Mouse (Mus musculus) midbrain, postnatal 0 days (tissue): ENCODE measurements at regions not wholly inside any gene's neighbourhood (a gene's known extent, or its start where the extent isn't known, plus 50 kb on each side); places are given as distances from the start of the nearest gene placed in this dataset.

Experiments used
- ATAC-seq: fragments of 200-750 bp; cut with Nextera tagmentation; 2 replicates; pipeline ENCODE4 v1.8.0; 2017; ENCODE audit warnings: moderate number of reproducible peaks, mild to moderate bottlenecking, moderate TSS enrichment, moderate library complexity; ENCODE audit not compliant: low FRiP score
- DNase-seq: peaks from one replicate; pipeline ENCODE4 v3.0.0-alpha.2; 2015; ENCODE audit warnings: low spot score
- H3K27ac ChIP-seq: fragments of 300-500 bp; sonication (generic); 2 replicates; pipeline ENCODE4 v1.5.1; 2014; ENCODE audit warnings: low read depth, mild to moderate bottlenecking, low read length, mixed read lengths
- H3K27me3 ChIP-seq: fragments of 300-500 bp; sonication (generic); 2 replicates; pipeline ENCODE4 v1.6.1; 2014; ENCODE audit warnings: low read length, control low read depth, mixed read lengths; ENCODE audit not compliant: insufficient read depth
- H3K36me3 ChIP-seq: fragments of 300-500 bp; sonication (generic); 2 replicates; pipeline ENCODE4 v1.6.1; 2014; ENCODE audit warnings: low read length, control low read depth, mixed read lengths; ENCODE audit not compliant: insufficient read depth
- H3K4me1 ChIP-seq: fragments of 300-500 bp; sonication (generic); 2 replicates; pipeline ENCODE4 v1.6.1; 2014; ENCODE audit warnings: mild to moderate bottlenecking, control low read depth, antibody characterized with exemption, low read length, mixed read lengths; ENCODE audit not compliant: insufficient read depth
- H3K4me2 ChIP-seq: fragments of 300-500 bp; sonication (generic); 2 replicates; pipeline ENCODE4 v1.6.1; 2014; ENCODE audit warnings: low read depth, mild to moderate bottlenecking, low read length, mixed read lengths; ENCODE audit not compliant: poor library complexity, severe bottlenecking
- H3K4me3 ChIP-seq: fragments of 300-500 bp; sonication (generic); 2 replicates; pipeline ENCODE4 v1.5.1; 2014; ENCODE audit warnings: low read depth, mild to moderate bottlenecking, low read length, moderate library complexity
- H3K9ac ChIP-seq: fragments of 300-500 bp; sonication (generic); replicated peaks from 2 replicates; pipeline ENCODE4 v1.6.1; 2014; ENCODE audit warnings: mild to moderate bottlenecking, low read length, moderate library complexity, mixed read lengths; ENCODE audit not compliant: poor library complexity, severe bottlenecking
- H3K9me3 ChIP-seq: fragments of 300-500 bp; sonication (generic); 2 replicates; pipeline ENCODE4 v1.6.1; 2016; ENCODE audit warnings: low read length, control low read depth
- CTCF ChIP-seq: IDR thresholded peaks from 2 replicates; pipeline ENCODE4 v1.5.1; 2016; ENCODE audit warnings: antibody characterized with exemption, mild to moderate bottlenecking
- WGBS: fragments of 180-500 bp; shearing (Covaris S2); extraction: QIAGEN DNeasy Blood & Tissue Kit; methylation state at CpG from one replicate; pipeline ENCODE4 v1.1.7; 2014; 5-methylcytosine and 5-hydroxymethylcytosine counted together

GRCm38 (mm10) chr8:96860870-96861462, 972.6 kb upstream of the Got2 start:
- Histone ChIP-seq H3K4me1 (no peaks in the 10 kb centered on the region), H3K4me3 (no peak overlapping the region), H3K36me3 (no peaks in the 10 kb centered on the region), H3K9me3 (0 out of 2 replicates have a peak, but pooled peaks cover 3% of the 10 kb centered on the region), H3K9ac (no peak overlapping the region), H3K27me3 (no peaks in the 10 kb centered on the region), H3K27ac (no peak overlapping the region), H3K4me2 (no peak overlapping the region)
- ATAC-seq: no peak
- WGBS: 75% methylated on average over 2 of the region's 2 CpGs
- no peak for DNase-seq
- no peak for TF ChIP-seq CTCF

- no peak overlapping the region for H3K27ac ChIP-seq
- no peaks in the 10 kb centered on the region for H3K9me3 ChIP-seq
- DNase-seq (no peak), ATAC-seq (no peak)
- no peak for TF ChIP-seq CTCF
- no peaks in the 10 kb centered on the region for H3K4me1 ChIP-seq
- H3K4me2 ChIP-seq: no peak overlapping the region
- no peaks in the 10 kb centered on the region for H3K27me3 ChIP-seq
- no peaks in the 10 kb centered on the region for H3K36me3 ChIP-seq
- no peak overlapping the region for H3K4me3 ChIP-seq
- 10% methylated on average over 2 of the region's 2 CpGs for WGBS
- H3K9ac ChIP-seq: no peak overlapping the region
Observed at GRCm38 (mm10) chr8:96843566-96843965, 955.2 kb upstream of the Got2 start.

DNA sequence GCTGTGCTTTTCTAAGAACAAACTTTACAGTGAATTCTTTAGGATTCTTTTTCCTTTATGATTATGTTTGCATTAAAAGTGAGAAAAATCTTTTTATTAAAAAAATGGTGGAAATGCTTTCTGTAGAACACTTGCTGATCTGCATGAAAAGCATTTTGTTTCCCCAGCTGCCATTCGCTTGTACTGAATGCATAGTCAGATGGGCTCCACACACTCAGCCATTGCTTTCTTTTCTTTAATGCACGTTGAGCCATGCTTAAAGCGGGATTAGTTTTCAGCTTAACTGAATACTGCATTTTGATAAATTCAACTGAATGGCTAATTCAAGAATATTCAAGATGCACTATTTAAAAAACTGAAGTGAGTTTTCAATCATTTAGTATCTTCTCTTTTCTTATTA, 947.2 kb upstream of the Got2 start:
- no peak for DNase-seq

DNA sequence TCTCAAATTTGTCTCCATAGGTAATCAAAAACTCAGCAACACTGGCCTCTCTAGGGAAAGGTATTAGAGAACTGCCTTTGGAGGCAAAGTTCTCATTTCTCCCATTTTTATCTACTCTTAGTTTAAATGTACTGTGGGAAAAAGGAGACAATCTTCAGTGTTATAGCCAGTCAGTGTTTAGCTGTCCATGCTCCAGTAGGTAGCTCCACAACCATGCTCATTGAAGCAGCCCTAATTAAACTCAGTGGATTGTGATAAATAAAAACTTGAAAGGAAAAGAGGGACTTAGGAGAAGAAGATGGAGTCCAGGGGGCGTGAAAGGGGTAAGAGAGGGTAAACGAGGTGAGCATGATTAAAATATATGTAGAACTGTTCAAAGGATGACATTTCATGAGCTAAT, 946.3 kb upstream of the Got2 start:
- Histone ChIP-seq H3K36me3 (no peaks in the 10 kb centered on the region), H3K27me3 (no peaks in the 10 kb centered on the region), H3K27ac (no peak overlapping the region), H3K9ac (no peak overlapping the region), H3K4me2 (no peak overlapping the region), H3K9me3 (no peaks in the 10 kb centered on the region), H3K4me1 (no peaks in the 10 kb centered on the region), H3K4me3 (no peak overlapping the region)
- no peak for TF ChIP-seq CTCF
- DNase-seq (no peak), ATAC-seq (no peak)
- 40% methylated on average over 2 of the region's 2 CpGs for WGBS

More for the DNA sequence above, 947.2 kb upstream of the Got2 start:
- Histone ChIP-seq H3K27ac (no peak overlapping the region), H3K4me2 (no peak overlapping the region), H3K36me3 (no peaks in the 10 kb centered on the region), H3K4me3 (no peak overlapping the region), H3K27me3 (no peaks in the 10 kb centered on the region), H3K4me1 (no peaks in the 10 kb centered on the region), H3K9ac (no peak overlapping the region), H3K9me3 (no peaks in the 10 kb centered on the region)
- ATAC-seq: no peak
- 21% methylated on average over 3 of the region's 3 CpGs for WGBS
- no peak for TF ChIP-seq CTCF

GRCm38 (mm10) chr8:96829253-96829652, 940.9 kb upstream of the Got2 start:
- Histone ChIP-seq H3K27ac (no peak overlapping the region), H3K4me2 (no peak overlapping the region), H3K27me3 (no peaks in the 10 kb centered on the region), H3K4me1 (no peaks in the 10 kb centered on the region), H3K36me3 (no peaks in the 10 kb centered on the region), H3K9me3 (no peaks in the 10 kb centered on the region), H3K4me3 (no peak overlapping the region), H3K9ac (no peak overlapping the region)
- 100% methylated on average over 1 of the region's 1 CpGs for WGBS
- ATAC-seq (no peak), DNase-seq (no peak)
- TF ChIP-seq CTCF: no peak

GRCm38 (mm10) chr8:96810550-96810949, 922.2 kb upstream of the Got2 start:
- no peak for TF ChIP-seq CTCF
- no peaks in the 10 kb centered on the region for H3K4me1 ChIP-seq
- ATAC-seq: no peak
- no peak overlapping the region for H3K27ac ChIP-seq
- no peak overlapping the region for H3K4me3 ChIP-seq
- H3K9ac ChIP-seq: no peak overlapping the region
- no peaks in the 10 kb centered on the region for H3K36me3 ChIP-seq
- WGBS: 82% methylated on average over 1 of the region's 1 CpGs
- no peak for DNase-seq
- H3K27me3 ChIP-seq: no peaks in the 10 kb centered on the region
- no peaks in the 10 kb centered on the region for H3K9me3 ChIP-seq
- no peak overlapping the region for H3K4me2 ChIP-seq
